Mouse (Mus musculus) heart, embryonic 15.5 days (tissue): ENCODE data around the gene Treml1. TPM values are rescaled to one million over a fixed set of nuclear protein-coding genes. Genes with fewer than 3 reads are reported as not detected.

ENCODE experiments used
- ATAC-seq: fragments of 200-750 bp; cut with Nextera tagmentation; replicated peaks from 2 replicates; pipeline ENCODE4 v1.8.0; 2017; ENCODE audit warnings: low read depth, moderate TSS enrichment; ENCODE audit not compliant: insufficient number of reproducible peaks, insufficient read depth, low FRiP score
- H3K27ac ChIP-seq: fragments of 300-500 bp; sonication (generic); 2 replicates; pipeline ENCODE4 v1.5.1; 2015; ENCODE audit warnings: mild to moderate bottlenecking, inconsistent platforms
- H3K27me3 ChIP-seq: fragments of 300-500 bp; sonication (generic); 2 replicates; pipeline ENCODE4 v1.6.1; 2015; ENCODE audit warnings: inconsistent platforms
- H3K36me3 ChIP-seq: fragments of 300-500 bp; sonication (generic); 2 replicates; pipeline ENCODE4 v1.6.1; 2015; ENCODE audit warnings: mild to moderate bottlenecking, inconsistent platforms
- H3K4me1 ChIP-seq: fragments of 300-500 bp; sonication (generic); replicated peaks from 2 replicates; pipeline ENCODE4 v1.6.1; 2015; ENCODE audit warnings: inconsistent platforms
- H3K4me2 ChIP-seq: fragments of 300-500 bp; sonication (generic); 2 replicates; pipeline ENCODE4 v1.6.1; 2015; ENCODE audit warnings: inconsistent platforms, mild to moderate bottlenecking, moderate library complexity
- H3K4me3 ChIP-seq: fragments of 300-500 bp; sonication (generic); 2 replicates; pipeline ENCODE4 v1.5.1; 2015; ENCODE audit warnings: mild to moderate bottlenecking, inconsistent platforms
- H3K9ac ChIP-seq: fragments of 300-500 bp; sonication (generic); 2 replicates; pipeline ENCODE4 v1.6.1; 2015; ENCODE audit warnings: mild to moderate bottlenecking, inconsistent platforms
- H3K9me3 ChIP-seq: fragments of 300-500 bp; sonication (generic); replicated peaks from 2 replicates; pipeline ENCODE4 v1.6.1; 2016; ENCODE audit warnings: inconsistent platforms
- WGBS: fragments of 180-500 bp; shearing (Covaris S2); methylation state at CpG from one replicate; pipeline ENCODE4 v1.1.7; 2015; ENCODE audit warnings: mixed read lengths; 5-methylcytosine and 5-hydroxymethylcytosine counted together
- polyA plus RNA-seq: library from polyadenylated mRNA; unstranded; fragments of >200 nt; fragmentation: Nextera tagmentation; extraction: Ambion mirVana; gene quantifications from 2 replicates; pipeline ENCODE4 v1.2.1, GENCODE M21; 2015

The Treml1 gene
- polyA plus RNA-seq, 1 experiment from 2014 or later, result 2.5 TPM

DNA sequence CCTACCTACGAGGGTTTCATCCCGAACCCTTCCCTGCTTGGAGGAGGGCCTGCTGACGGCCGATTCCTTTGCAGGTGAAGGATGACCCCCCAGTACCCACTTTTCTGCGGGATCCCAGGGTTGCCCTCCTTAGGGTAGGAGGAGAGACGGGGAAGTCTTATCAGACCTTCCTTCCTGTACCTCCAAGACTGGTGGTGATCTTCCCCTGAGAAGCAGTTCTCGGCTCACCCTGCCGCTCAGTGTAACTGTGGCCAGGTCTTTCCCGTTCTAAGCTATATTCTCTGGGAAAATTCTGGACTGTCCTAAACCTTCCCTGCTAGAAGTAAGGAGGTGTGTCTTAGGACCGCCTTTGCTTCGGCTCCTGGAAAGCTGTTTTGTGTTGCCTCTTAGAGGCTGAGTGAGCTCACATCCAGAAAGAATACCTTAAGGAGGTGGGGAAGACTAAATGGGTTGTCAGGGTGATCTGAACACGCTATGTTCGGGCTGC is 50.6 kb downstream of the Treml1 start:
- 1% methylated on average over 13 of the region's 13 CpGs for WGBS
- ATAC-seq, result no peak
- H3K27me3 ChIP-seq, result no peaks in the 10 kb centered on the region

DNA sequence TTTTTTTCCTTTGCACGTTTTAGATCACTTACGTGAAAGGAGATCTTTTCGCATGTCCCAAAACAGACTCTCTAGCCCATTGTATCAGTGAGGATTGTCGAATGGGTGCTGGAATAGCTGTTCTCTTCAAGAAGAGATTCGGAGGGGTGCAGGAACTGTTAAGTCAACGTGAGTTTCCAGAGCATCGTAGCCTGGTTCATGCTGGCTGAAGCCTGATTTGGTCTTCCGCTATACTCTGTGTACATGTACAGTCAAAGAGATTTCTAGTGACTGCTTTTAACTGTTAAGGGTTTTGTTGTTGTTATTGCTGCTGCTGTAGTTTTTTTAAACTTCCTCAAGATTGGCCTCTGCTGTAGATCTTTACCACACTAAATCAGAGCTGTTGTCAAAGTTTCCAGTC is 51.5 kb downstream of the Treml1 start:
- H3K4me1 ChIP-seq, result peaks cover 30% of the 10 kb centered on the region
- peak overlapping the region; percentile 75; the same call in 1 of the 2 replicates for H3K9ac ChIP-seq
- H3K27me3 ChIP-seq, result no peaks in the 10 kb centered on the region
- 44% methylated on average over 8 of the region's 8 CpGs for WGBS
- peak overlapping the region; percentile 66 for H3K4me3 ChIP-seq
- H3K9me3 ChIP-seq, result no peaks in the 10 kb centered on the region
- peak overlapping the region; percentile 84 for H3K4me2 ChIP-seq
- ATAC-seq, result no peak
- peak overlapping the region; percentile 98 for H3K27ac ChIP-seq
- H3K36me3 ChIP-seq, result peaks cover 21% of the 10 kb centered on the region

More for the DNA sequence above, 50.6 kb downstream of the Treml1 start:
- H3K4me3 ChIP-seq, result peak overlapping the region; percentile 66
- peak overlapping the region; percentile 98 for H3K27ac ChIP-seq
- H3K9ac ChIP-seq, result peak overlapping the region; percentile 75
- peak overlapping the region; percentile 84 for H3K4me2 ChIP-seq
- H3K36me3 ChIP-seq, result peaks cover 16% of the 10 kb centered on the region; the same call in 1 of the 2 replicates
- peaks cover 30% of the 10 kb centered on the region for H3K4me1 ChIP-seq
- H3K9me3 ChIP-seq, result no peaks in the 10 kb centered on the region

DNA sequence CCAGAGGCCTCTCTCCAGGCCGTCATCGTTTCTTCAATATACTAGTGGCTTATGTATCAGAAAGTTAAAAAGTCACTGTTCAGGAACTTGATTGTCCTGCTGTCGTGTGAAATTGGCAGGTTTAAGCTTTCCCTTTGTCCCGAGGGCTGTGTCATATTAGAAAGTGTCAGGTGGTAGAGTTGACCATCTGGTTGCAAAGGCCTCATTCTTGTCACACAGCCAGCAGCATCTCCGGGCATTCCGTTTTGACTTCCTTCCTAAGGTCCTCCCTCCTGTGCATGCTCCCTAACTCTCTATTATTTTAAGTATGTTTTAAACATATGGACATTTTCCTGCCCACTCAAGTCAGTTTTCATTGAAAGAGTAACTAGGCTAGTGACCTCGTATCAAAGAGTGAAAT is 56.3 kb downstream of the Treml1 start:
- peaks cover 48% of the 10 kb centered on the region for H3K36me3 ChIP-seq
- WGBS, result 61% methylated on average over 7 of the region's 7 CpGs

More for the DNA sequence above, 56.3 kb downstream of the Treml1 start:
- Histone ChIP-seq H3K27ac (peak overlapping the region; percentile 59), H3K4me1 (peaks cover 38% of the 10 kb centered on the region), H3K9ac (no peak overlapping the region), H3K4me3 (no peak overlapping the region), H3K4me2 (no peak overlapping the region), H3K9me3 (no peaks in the 10 kb centered on the region), H3K27me3 (no peaks in the 10 kb centered on the region)
- no peak for ATAC-seq

Other genes with a start within 250 kb of the Treml1 start
- gene 9830107B12Rik, start 213.6 kb upstream of the Treml1 start, polyA plus RNA-seq, result not detected in 2 replicates
- gene A530064D06Rik, start 192.6 kb upstream of the Treml1 start, polyA plus RNA-seq, result 0.08 TPM in 1 of 2 replicates, not detected in the other
- 0.04 and 0.08 TPM in 2 replicates for gene Trem1, start 127.1 kb upstream of the Treml1 start, polyA plus RNA-seq
- 0.13 and 0.23 TPM in 2 replicates for gene Trem3, start 112.1 kb upstream of the Treml1 start, polyA plus RNA-seq
- gene Treml4, start 95.6 kb upstream of the Treml1 start, polyA plus RNA-seq, result 0.23 and 0.42 TPM in 2 replicates
- 0.23 and 1.2 TPM in 2 replicates for gene Treml2, start 60.4 kb upstream of the Treml1 start, polyA plus RNA-seq
- gene B430306N03Rik, start 43.8 kb upstream of the Treml1 start, polyA plus RNA-seq, result 0.16 and 0.48 TPM in 2 replicates
- gene Trem2, start 13.5 kb upstream of the Treml1 start, polyA plus RNA-seq, result 2.7 and 5.7 TPM in 2 replicates
- 8.9 and 10.5 TPM in 2 replicates for gene Nfya, start 50.0 kb downstream of the Treml1 start, polyA plus RNA-seq
- gene Oard1, start 50.1 kb downstream of the Treml1 start, polyA plus RNA-seq, result 33.5 and 40.2 TPM in 2 replicates
- 177 and 212 TPM in 2 replicates for gene Apobec2, start 73.0 kb downstream of the Treml1 start, polyA plus RNA-seq
- gene Tspo2, start 91.6 kb downstream of the Treml1 start, polyA plus RNA-seq, result 7.7 and 8.3 TPM in 2 replicates
- 0.33 and 0.84 TPM in 2 replicates for gene Unc5cl, start 95.0 kb downstream of the Treml1 start, polyA plus RNA-seq